Mouse (Mus musculus) urinary bladder, adult 2 months (tissue): ENCODE measurements around the gene Cdc34. TPM values are rescaled to one million over a fixed set of nuclear protein-coding genes. Genes with fewer than 3 reads are reported as not detected.
A peak's percentile ranks its signal among the peaks of the same experiment; 100 is the strongest.

ENCODE experiments used
- DNase-seq: peaks from one replicate; pipeline ENCODE4 v3.0.0; 2022; ENCODE audit warnings: low spot score
- polyA plus RNA-seq: library from polyadenylated mRNA; depleted of rRNA; stranded (reverse); fragments of >200 nt; gene quantifications from 2 replicates; pipeline ENCODE4 v1.2.3, GENCODE M21; 2012; rRNA removed

Gene Cdc34
- 60.6 and 70.0 TPM in 2 replicates for polyA plus RNA-seq

- peak; percentile 98 for DNase-seq
Measured at GRCm38 (mm10) chr10:79681591-79682245, at the start of gene Cdc34. Gene Cdc34, plus strand, starts transcription at chr10:79682195.

GRCm38 (mm10) chr10:79633006-79633777 lies 48.8 kb upstream of the Cdc34 start:
- no peak for DNase-seq

GRCm38 (mm10) chr10:79636287-79636686 lies 45.7 kb upstream of the Cdc34 start:
- no peak for DNase-seq

GRCm38 (mm10) chr10:79637128-79638110 lies 44.6 kb upstream of the Cdc34 start, which contains the start of gene Shc2:
Gene Shc2, minus strand, starts transcription at chr10:79637918.
- no peak for DNase-seq

GRCm38 (mm10) chr10:79638486-79639204 lies 43.4 kb upstream of the Cdc34 start:
- no peak for DNase-seq

GRCm38 (mm10) chr10:79645711-79646110 lies 36.3 kb upstream of the Cdc34 start, which contains the start of gene Odf3l2:
Gene Odf3l2, minus strand, starts transcription at chr10:79645738.
- no peak for DNase-seq

GRCm38 (mm10) chr10:79649070-79649751 lies 32.8 kb upstream of the Cdc34 start:
- no peak for DNase-seq

GRCm38 (mm10) chr10:79652789-79653188 lies 29.2 kb upstream of the Cdc34 start:
- no peak for DNase-seq

GRCm38 (mm10) chr10:79654946-79655395 lies 27.0 kb upstream of the Cdc34 start:
- DNase-seq: no peak

GRCm38 (mm10) chr10:79658829-79659228 lies 23.2 kb upstream of the Cdc34 start:
- no peak for DNase-seq

GRCm38 (mm10) chr10:79660298-79660697 lies 21.7 kb upstream of the Cdc34 start:
- no peak for DNase-seq

GRCm38 (mm10) chr10:79661861-79662260 lies 20.1 kb upstream of the Cdc34 start:
- no peak for DNase-seq

- no peak for DNase-seq
Measured at GRCm38 (mm10) chr10:79664131-79664665, 17.8 kb upstream of the Cdc34 start, which contains the start of gene Madcam1. Gene Madcam1, plus strand, starts transcription at chr10:79664559.

- no peak for DNase-seq
Measured at GRCm38 (mm10) chr10:79665051-79665450, 16.9 kb upstream of the Cdc34 start.

GRCm38 (mm10) chr10:79666493-79666892 lies 15.5 kb upstream of the Cdc34 start:
- DNase-seq: no peak

GRCm38 (mm10) chr10:79668076-79668475 lies 13.9 kb upstream of the Cdc34 start:
- no peak for DNase-seq

- DNase-seq: peak; percentile 76
Measured at GRCm38 (mm10) chr10:79668771-79669575, 13.0 kb upstream of the Cdc34 start, which contains the start of gene Tpgs1. Gene Tpgs1, plus strand, starts transcription at chr10:79669369.

- peak; percentile 73 for DNase-seq
Measured at GRCm38 (mm10) chr10:79669576-79670057, 12.4 kb upstream of the Cdc34 start.
